Mouse (Mus musculus): ENCODE measurements around the gene Gm3633.
"Not testable (repeated sequence)": the region's sequence is repeated elsewhere in the genome, so short reads cannot be mapped to it uniquely, and the experiment has no call there.

Gm3633 gene

GRCm38 (mm10) chr14:42641817-42642216, at the start of gene Gm3633:
Gene Gm3633 (minus strand): TSS chr14:42641917.
- DNase-seq (ENCODE audit: low spot score): not testable (repeated sequence)

- not testable (repeated sequence) for DNase-seq (ENCODE audit: low spot score)
Measured at GRCm38 (mm10) chr14:42655638-42656037, 13.9 kb upstream of the Gm3633 start, which contains the start of gene Gm10378. Gene Gm10378 (plus strand): TSS chr14:42655938.

- not testable (repeated sequence) for DNase-seq (ENCODE audit: low spot score)
Measured at GRCm38 (mm10) chr14:42599782-42600181, 41.9 kb downstream of the Gm3633 start, which contains the start of gene Gm17124. Gene Gm17124 (minus strand): TSS chr14:42599882.

All from ovary, postnatal 10 days (tissue).